Mouse (Mus musculus): ENCODE measurements around the gene Mrgpra6.

Gene Mrgpra6

GRCm38 (mm10) chr7:47204830-47205229 is at the start of gene Mrgpra6:
TSS of gene Mrgpra6 (minus strand) at chr7:47204920.
- no peak for DNase-seq (ENCODE audit: low spot score in 2 of 2)

- DNase-seq (ENCODE audit: low spot score in 2 of 2): no peak
Measured at GRCm38 (mm10) chr7:47252770-47253169, 48.0 kb upstream of the Mrgpra6 start, which contains the start of gene Mrgpra9. TSS of gene Mrgpra9 (minus strand) at chr7:47252848.

- no peak for DNase-seq (ENCODE audit: low spot score in 2 of 2)
Measured at GRCm38 (mm10) chr7:47244658-47245057, 39.9 kb upstream of the Mrgpra6 start.

- DNase-seq (ENCODE audit: low spot score in 2 of 2): no peak
Measured at GRCm38 (mm10) chr7:47195271-47195670, 9.4 kb downstream of the Mrgpra6 start.

- DNase-seq (ENCODE audit: low spot score in 2 of 2): no peak
Measured at GRCm38 (mm10) chr7:47170814-47171213, 33.9 kb downstream of the Mrgpra6 start.

- no peak for DNase-seq (ENCODE audit: low spot score in 2 of 2)
Measured at GRCm38 (mm10) chr7:47165028-47165427, 39.7 kb downstream of the Mrgpra6 start.

- DNase-seq (ENCODE audit: low spot score in 2 of 2): no peak
Measured at GRCm38 (mm10) chr7:47163203-47163602, 41.5 kb downstream of the Mrgpra6 start.

- no peak for DNase-seq (ENCODE audit: low spot score in 2 of 2)
Measured at GRCm38 (mm10) chr7:47158451-47158850, 46.3 kb downstream of the Mrgpra6 start.

- no peak for DNase-seq (ENCODE audit: low spot score in 2 of 2)
Measured at GRCm38 (mm10) chr7:47157743-47158142, 47.0 kb downstream of the Mrgpra6 start.

- DNase-seq (ENCODE audit: low spot score in 2 of 2): peak in 1 of 2 experiments; percentile 56
Measured at GRCm38 (mm10) chr7:47155849-47156248, 48.9 kb downstream of the Mrgpra6 start.

- peak in 1 of 2 experiments; percentile 14 for DNase-seq (ENCODE audit: low spot score in 2 of 2)
Measured at GRCm38 (mm10) chr7:47155396-47155795, 49.3 kb downstream of the Mrgpra6 start.

- DNase-seq (ENCODE audit: low spot score in 2 of 2): peak in 1 of 2 experiments; percentile 61
Measured at GRCm38 (mm10) chr7:47150420-47151061, 54.2 kb downstream of the Mrgpra6 start.

GRCm38 (mm10) chr7:47148298-47148697 is 56.4 kb downstream of the Mrgpra6 start:
- DNase-seq (ENCODE audit: low spot score in 2 of 2): no peak

GRCm38 (mm10) chr7:47146034-47146812 is 58.5 kb downstream of the Mrgpra6 start:
- DNase-seq (ENCODE audit: low spot score in 2 of 2): peak in 1 of 2 experiments; percentile 66

GRCm38 (mm10) chr7:47144299-47144698 is 60.4 kb downstream of the Mrgpra6 start:
- no peak for DNase-seq (ENCODE audit: low spot score in 2 of 2)

GRCm38 (mm10) chr7:47139823-47140325 is 64.8 kb downstream of the Mrgpra6 start:
- no peak for DNase-seq (ENCODE audit: low spot score in 2 of 2)
